Mouse (Mus musculus) fat pad, adult 2 months (tissue): ENCODE measurements around the gene Tcn2.
"Not testable (repeated sequence)": the region's sequence is repeated elsewhere in the genome, so short reads cannot be mapped to it uniquely, and the experiment has no call there.

Experiments
- DNase-seq: peaks from one replicate; pipeline ENCODE4 v3.0.0-alpha.2; 2011; ENCODE audit warnings: low read depth, low spot score; ENCODE audit errors: extremely low read depth

The Tcn2 gene

GRCm38 (mm10) chr11:3930931-3931330 is 1.0 kb downstream of the Tcn2 start:
- no peak for DNase-seq

- no peak for DNase-seq
Observed at GRCm38 (mm10) chr11:3930019-3930418, 1.9 kb downstream of the Tcn2 start.

- DNase-seq, result no peak
Observed at GRCm38 (mm10) chr11:3925916-3926315, 6.0 kb downstream of the Tcn2 start.

DNA sequence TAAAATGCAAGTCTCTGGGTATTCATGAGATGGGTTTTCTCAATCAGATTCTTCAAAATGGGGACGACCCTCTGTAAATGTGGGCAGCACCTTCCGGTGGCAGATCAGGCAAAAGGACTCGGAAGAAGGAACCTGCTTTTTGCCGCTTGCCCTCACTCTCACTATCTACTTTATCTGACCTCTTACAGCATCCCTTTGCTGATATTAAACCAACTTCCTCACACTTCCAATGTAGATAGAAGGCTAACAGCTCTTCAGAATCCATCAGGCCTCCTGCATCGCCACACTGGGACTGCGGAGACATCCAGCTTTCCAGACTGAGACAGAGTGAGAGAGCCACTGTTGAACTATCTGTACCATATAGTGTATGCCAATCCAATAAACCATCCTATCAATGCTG is 9.2 kb downstream of the Tcn2 start:
- no peak for DNase-seq

DNA sequence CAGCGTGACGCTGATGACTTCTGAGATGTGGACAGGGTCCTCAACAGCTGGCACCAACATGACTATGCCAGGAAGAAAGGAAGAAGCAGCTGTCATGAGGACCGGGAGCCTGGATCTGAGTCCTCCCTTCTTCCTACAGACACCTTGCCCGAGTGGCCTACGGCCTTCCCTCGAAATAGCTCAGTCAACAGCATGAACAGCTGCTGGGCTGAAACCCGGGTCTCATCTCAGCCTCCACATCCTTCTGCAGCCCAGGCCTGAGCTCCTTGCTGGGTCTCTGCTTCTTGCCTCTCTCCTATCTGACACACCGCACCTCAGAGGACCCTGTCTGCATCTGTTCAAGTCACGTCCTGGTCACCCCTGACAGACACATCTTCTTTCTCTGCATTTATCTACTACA is 9.8 kb downstream of the Tcn2 start:
- no peak for DNase-seq

- DNase-seq, result peak; percentile 64
Observed at GRCm38 (mm10) chr11:3921281-3921850, 10.6 kb downstream of the Tcn2 start.

DNA sequence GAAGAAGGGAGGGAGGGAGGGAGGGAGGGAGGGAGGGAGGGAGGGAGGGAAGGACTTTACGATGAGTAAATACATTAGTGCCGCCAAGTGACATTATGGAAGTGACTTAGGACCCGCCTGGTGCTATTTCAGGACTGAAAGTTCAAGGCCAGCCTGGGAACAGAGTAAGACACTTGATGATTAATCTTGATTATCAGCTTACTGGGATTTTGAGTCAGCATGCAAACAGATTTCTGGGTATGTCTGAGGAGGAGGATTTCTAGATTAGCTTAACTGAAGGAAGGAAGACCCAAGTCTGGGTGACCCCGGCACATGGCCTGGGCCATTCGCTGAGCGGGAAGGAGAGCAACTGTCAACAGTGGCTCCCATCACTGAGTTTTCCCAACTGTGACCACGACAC is 11.5 kb downstream of the Tcn2 start:
- DNase-seq, result no peak

DNA sequence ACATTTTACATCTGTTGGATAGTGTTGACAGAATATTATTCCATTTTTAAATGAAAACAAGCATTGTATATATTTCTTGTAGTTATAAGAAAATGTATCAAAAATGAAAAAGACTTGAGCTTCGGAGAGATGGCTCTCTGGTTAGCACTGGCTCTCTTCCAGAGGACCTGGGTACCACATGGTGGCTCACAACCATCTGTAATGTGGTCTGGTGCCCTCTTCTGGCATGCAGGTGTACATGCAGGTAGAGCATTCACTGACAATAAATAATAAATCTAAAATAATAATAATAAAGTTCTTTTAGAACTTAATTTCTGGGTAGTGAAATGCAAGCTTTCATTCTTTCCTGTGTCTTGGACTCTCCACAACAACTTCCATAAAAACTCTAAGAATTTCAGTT is 13.2 kb downstream of the Tcn2 start:
- DNase-seq, result no peak

GRCm38 (mm10) chr11:3914109-3914840 is 17.7 kb downstream of the Tcn2 start, which contains the start of gene Slc35e4:
Gene Slc35e4 (minus strand): TSS chr11:3914664.
- DNase-seq, result no peak

DNA sequence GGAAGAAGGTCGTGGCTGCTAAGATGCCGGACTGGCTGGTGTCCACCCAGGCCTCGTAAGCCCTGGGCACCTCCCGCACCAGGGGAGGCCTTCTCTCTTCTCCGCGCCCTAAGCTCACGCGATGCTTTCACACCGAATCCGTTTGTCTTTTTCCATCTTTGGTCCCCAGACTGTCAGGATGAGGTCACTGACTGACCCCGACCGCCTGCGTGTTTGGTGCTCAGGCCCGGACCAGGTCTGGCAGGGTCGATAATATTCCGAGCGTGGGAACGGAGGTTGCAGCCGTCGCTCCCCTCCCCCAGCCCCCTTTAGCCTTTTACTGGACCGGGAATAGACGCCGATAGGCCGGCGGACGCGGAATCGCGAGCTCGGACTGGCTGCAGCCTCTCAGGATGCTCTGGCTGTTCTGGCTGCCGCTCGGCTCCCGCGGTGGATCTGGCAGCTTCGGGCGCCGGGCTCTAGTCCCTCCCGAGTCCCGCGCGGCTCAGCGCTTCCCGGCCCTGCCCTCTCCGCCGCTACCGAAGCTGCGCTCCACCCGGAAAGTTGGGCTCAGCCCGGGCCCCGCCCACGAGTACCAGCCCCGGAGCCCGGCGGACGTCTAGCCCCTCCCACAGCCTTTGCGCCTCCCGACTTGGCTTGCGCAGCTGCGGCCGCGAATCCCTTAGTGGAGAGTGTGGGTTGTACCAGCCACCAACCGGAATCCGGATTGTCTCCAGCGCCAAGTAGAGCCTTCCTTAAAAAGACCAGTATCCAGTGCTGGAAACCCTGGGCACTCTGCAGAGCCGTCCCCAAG is 18.4 kb downstream of the Tcn2 start:
- no peak for DNase-seq

DNA sequence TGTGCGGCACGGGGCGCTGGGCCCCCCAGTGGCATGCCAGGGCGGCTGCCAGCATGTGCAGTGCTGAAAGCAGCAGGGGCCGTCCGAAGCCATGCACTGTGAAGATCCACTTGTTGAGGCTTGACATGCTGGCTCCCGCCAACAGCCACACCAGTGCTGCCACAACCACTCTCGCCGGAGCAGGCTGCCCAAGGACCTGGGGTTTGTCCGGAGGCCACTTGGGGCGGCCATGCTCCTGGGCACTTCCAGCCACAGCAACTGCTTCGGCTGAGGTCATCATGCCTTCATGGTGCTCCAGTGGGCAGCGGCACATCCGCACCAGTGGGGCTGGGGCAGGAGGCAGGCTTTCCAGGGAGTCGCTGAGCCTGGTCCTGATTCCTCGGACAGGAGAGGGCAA is 19.1 kb downstream of the Tcn2 start:
- DNase-seq, result no peak

DNA sequence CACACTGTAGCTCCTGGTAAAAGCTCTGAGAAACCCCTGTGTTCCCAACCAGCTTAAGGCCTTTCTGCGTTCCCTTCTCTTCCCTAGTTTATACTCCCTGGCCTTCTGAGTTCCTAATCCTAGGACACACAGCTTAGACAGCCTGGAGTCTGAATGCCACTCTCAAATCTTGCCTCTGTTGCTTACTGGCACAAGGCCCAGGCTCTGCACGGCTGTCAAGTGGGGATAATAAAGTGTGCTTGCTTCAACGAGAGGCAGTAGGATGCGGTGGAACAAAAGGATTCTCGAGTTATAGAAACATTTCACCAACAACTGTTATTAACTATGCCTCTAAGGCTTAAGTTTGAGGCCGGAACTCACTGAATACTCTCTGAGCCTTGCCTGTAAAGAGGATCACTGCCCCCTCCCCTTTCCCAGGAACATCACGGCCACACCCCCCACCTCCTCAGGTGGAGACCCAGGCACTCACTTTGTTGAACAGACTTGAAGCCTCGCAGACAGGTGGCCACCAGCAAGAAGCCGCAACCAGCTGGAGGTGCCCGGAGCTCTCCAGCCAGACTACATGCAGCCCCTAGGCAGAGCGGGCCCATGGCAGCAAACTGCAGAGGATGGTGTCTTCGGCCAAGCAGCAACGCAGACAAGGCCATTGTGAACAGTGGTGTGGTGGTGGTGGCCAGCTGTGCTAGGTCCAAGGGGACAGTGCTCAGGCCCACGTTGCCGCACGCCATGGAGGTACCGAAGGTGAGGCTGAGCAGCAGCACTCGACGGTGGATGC is 19.7 kb downstream of the Tcn2 start:
- DNase-seq, result no peak

DNA sequence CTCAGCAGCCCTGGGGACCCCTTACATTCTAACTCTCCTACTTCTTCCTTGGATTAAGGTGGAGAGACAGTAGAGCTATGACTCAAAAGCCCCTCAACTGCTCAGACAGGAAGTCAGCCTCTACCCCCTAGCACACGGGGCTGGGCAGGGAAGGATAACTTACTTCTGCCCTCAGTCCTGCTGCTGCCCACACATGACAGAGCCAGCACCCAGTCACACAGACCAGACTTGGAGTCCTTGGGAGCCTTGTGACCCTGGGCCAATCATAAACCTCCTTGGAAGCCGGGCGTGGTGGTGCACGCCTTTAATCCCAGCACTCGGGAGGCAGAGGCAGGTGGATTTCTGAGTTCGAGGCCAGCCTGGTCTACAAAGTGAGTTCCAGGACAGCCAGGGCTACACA is 20.5 kb downstream of the Tcn2 start:
- not testable (repeated sequence) for DNase-seq

GRCm38 (mm10) chr11:3910513-3911310 is 21.2 kb downstream of the Tcn2 start:
- DNase-seq, result no peak

DNA sequence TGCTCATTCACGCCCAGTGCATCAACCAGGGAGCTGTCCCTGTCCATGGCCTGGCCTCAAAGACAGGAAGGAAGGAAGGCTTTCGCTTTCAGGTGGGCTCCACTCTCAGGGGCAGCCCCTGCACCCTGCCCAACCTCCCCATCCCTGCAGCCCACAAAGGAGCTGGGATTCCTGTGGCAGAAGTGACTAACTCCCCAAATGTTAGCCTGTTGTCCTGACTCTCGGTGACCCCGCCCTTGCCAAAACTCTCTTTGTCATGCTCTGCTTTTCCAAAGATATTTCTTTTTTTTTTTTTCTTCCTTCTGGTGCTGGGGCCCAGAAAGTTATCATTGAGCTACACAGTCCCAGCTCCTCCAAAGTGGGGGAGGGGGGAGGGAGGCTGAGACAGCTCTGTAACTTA is 22.7 kb downstream of the Tcn2 start:
- DNase-seq, result no peak

DNA sequence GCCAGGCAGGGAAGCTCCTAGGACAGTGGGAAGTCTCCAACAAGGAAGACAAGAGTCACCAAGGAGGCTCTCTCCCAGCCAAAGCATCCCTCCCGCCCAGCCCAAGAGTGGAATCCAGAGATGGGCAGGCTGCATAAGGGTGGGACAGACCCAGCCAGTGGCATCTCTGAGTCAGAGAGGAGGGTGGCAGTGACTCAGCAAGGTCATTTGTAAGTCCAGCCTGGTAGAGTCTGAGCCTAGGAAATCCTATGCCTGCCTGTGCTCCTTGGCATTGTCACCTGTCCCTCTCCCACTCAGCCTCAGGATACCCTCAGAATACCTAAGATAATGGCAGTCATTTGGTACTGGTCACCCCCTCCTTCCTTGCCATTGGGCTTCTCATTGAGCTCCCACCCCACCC is 26.5 kb downstream of the Tcn2 start:
- DNase-seq, result no peak

DNA sequence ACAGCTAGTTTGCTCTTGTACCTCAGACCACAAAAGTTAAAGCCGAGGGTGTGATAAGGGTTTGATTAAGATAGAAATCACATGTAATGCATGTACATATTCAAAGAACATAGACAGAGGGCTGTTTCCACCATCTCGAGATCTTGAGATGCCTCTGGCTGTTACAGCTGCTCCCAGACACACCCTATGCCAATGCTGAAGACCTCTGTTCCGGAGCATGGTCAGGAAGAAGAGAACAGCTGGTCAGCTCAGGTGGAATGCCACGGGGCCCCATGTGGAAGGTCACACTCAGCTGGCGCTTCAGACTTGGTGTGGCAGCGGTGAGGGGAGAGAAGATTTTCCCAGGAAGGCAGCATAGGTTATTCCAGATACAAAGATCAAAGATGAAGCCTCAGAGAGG is 27.3 kb downstream of the Tcn2 start:
- no peak for DNase-seq

GRCm38 (mm10) chr11:3903046-3903445 is 28.9 kb downstream of the Tcn2 start:
- peak; percentile 96 for DNase-seq

- DNase-seq, result no peak
Observed at GRCm38 (mm10) chr11:3902516-3902915, 29.4 kb downstream of the Tcn2 start.

DNA sequence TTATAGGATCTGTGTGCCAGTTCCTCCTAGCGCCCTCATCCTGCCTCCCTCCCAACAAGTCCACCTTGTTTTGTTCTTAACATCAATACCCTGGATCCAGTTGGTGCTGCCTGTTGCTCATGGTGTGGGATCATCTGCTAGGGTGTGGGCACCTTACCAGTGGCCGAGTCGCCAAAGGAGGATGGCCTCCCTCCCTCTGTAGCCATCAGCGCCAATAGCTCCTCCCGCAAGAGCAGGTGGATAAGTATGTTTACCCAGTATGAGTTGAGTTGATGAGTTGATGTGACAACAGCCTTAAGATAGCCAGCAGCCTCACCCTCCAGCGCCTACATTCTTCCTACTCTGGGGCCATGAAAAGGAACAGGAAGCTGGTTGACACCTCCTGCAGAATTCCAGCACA is 31.7 kb downstream of the Tcn2 start:
- no peak for DNase-seq

DNA sequence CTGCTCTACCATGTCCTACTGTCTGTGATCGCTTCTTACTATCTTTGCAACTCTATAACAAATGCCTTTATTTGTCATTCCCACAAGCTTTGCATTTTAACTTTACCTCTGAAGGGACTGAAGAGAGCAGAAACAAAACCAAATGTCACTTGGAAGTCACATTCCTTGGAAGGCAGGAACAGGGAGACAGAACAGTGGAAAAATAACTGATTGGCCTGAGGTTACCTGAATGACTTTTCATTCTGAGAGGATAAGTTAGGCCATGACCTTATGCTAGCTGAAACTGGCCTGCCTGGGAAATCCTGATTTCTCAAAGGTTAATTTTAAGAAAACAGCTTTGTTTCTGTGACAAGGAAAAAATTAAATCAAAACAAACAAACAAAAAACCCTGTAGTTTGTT is 36.0 kb downstream of the Tcn2 start:
- no peak for DNase-seq
